Mouse (Mus musculus) kidney, adult 10 weeks (tissue): ENCODE data around the gene Sox8. TPM values are rescaled to one million over a fixed set of nuclear protein-coding genes. Genes with fewer than 3 reads are reported as not detected.

ENCODE experiments used
- polyA plus RNA-seq: library from polyadenylated mRNA; stranded (reverse); fragments of 350-450 nt; fragmentation: Illumina TruSeq; extraction: RNeasy Lipid Tissue Mini Kit (QIAGEN cat#74804); gene quantifications from one replicate; pipeline ENCODE4 v1.2.3, GENCODE M21; 2014; ENCODE audit warnings: low read depth, low replicate concordance

Gene Sox8
- polyA plus RNA-seq = 0.24 TPM

GRCm38 (mm10) chr17:25570648-25571452 lies at the start of gene Sox8:
TSS of gene Sox8 (minus strand) at chr17:25570686.

DNA sequence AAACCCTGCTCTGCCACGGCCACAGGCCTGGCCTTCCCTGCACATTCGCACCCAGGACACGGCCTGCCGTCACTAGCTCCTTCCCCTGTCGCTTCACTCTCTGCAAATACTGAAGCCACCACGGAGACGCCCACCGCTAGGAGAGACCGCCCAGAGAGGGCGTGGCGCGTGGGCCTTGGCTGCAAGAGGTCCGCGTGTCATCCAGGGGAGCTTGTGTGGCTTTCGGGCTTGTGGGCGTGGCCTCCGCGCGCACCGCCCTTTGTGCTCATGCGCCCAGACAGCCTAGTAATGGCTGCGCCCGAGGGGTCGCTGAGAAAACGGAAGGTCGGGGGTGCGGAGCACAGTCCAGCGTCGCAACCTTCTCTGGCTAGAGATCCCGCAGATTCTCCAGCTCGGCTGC lies 8.4 kb upstream of the Sox8 start, which contains the start of gene Lmf1:
TSS of gene Lmf1 (plus strand) at position 166 of the 400 bp plus-strand sequence.

Other genes with a start within 250 kb of the Sox8 start
- not detected for gene Tpsab1, start 225.1 kb downstream of the Sox8 start, polyA plus RNA-seq
- not detected for gene Tpsb2, start 204.4 kb downstream of the Sox8 start, polyA plus RNA-seq
- gene Tpsg1, start 201.4 kb downstream of the Sox8 start, polyA plus RNA-seq = not detected
- gene Cacna1h, start 136.9 kb downstream of the Sox8 start, polyA plus RNA-seq = not detected
- gene Tekt4, start 116.1 kb downstream of the Sox8 start, polyA plus RNA-seq = not detected
- not detected for gene Sstr5, start 73.4 kb downstream of the Sox8 start, polyA plus RNA-seq
- 0.53 TPM for gene Lmf1, start 8.4 kb upstream of the Sox8 start, polyA plus RNA-seq
- gene Gng13, start 146.5 kb upstream of the Sox8 start, polyA plus RNA-seq = not detected
- gene Chtf18, start 156.7 kb upstream of the Sox8 start, polyA plus RNA-seq = not detected
- gene Rpusd1, start 157.0 kb upstream of the Sox8 start, polyA plus RNA-seq = not detected
- not detected for gene Mslnl, start 165.4 kb upstream of the Sox8 start, polyA plus RNA-seq
- not detected for gene Msln, start 183.7 kb upstream of the Sox8 start, polyA plus RNA-seq
- gene Narfl, start 203.1 kb upstream of the Sox8 start, polyA plus RNA-seq = 2.3 TPM
- not detected for gene Haghl, start 215.0 kb upstream of the Sox8 start, polyA plus RNA-seq
- not detected for gene Ccdc78, start 215.9 kb upstream of the Sox8 start, polyA plus RNA-seq
- not detected for gene Fam173a, start 222.2 kb upstream of the Sox8 start, polyA plus RNA-seq
- not detected for gene AC134908.4, start 225.0 kb upstream of the Sox8 start, polyA plus RNA-seq
- gene Metrn, start 226.4 kb upstream of the Sox8 start, polyA plus RNA-seq = 0.16 TPM
- gene Fbxl16, start 238.4 kb upstream of the Sox8 start, polyA plus RNA-seq = 0.77 TPM